17 mouse cellular contexts compared by ENCODE assay signal in genomic region chr4:108065176-108065844, GRCm38 (mm10). TPM values are rescaled to one million over a fixed set of nuclear protein-coding genes. Genes with fewer than 3 reads are reported as not detected.
DNase-seq lines count a peak whose midpoint lies in the region; ATAC-seq and TF ChIP-seq lines count a peak whose summit lies in the region.
"Had no signal": no experiment of that assay in that cellular context is flagged by ENCODE, and none has a peak within 500 bp of the region (broad histone marks: within the 10 kb centered on the region; RNA-seq: fewer than 3 reads in every experiment).

No protein-coding gene starts in this region.

- no peak overlapping the region for H3K4me3 ChIP-seq in kidney, adult 2 months (ENCODE audit: insufficient read depth, low read depth, low read length)
- H3K4me3 ChIP-seq in liver, embryonic 16.5 days (ENCODE audit: low read depth, low read length), result no peak overlapping the region

- DNase-seq in adrenal gland, postnatal 10 days, result peak; percentile 42
- DNase-seq in adrenal gland, adult 2 months, result no peak
- no peak for DNase-seq in kidney, adult 2 months
- DNase-seq in kidney, postnatal 14 days, result no peak
- peak; percentile 28 for DNase-seq in 416B (ENCODE audit: low read depth)
- no peak for DNase-seq in right cerebral cortex, adult 2 months (ENCODE audit: low spot score in 2 of 2)
- DNase-seq: cerebellum, postnatal 10 days; forebrain, postnatal 0 days; left cerebral cortex, postnatal 4 days; lung, embryonic 14.5 days; midbrain, embryonic 14.5 days; thymus, postnatal 4 days had no signal

- peaks cover 20% of the 10 kb centered on the region for H3K36me3 ChIP-seq in kidney, adult 2 months (ENCODE audit: control insufficient read depth, insufficient read depth, low read length)
- peaks cover 9% of the 10 kb centered on the region for H3K36me3 ChIP-seq in liver, embryonic 16.5 days (ENCODE audit: control insufficient read depth, insufficient read depth)

- no peak for TF ChIP-seq CTCF in kidney, adult 2 months (conservative IDR thresholded peaks at IDR 0.05; ENCODE audit: insufficient read depth, insufficient read length, low read depth, low read length)

- peaks cover 32% of the 10 kb centered on the region; the same call in 1 of the 2 replicates for H3K4me1 ChIP-seq in kidney, adult 2 months (ENCODE audit: control insufficient read depth, insufficient read depth, low read length)
- H3K4me1 ChIP-seq in liver, embryonic 16.5 days (ENCODE audit: control insufficient read depth, low read depth, low read length), result peaks cover 5% of the 10 kb centered on the region

- TF ChIP-seq POLR2A in kidney, adult 2 months (IDR thresholded peaks at IDR 0.05; ENCODE audit: low read depth, low read length), result no peak

- WGBS in kidney, adult 2 months, result 66% methylated on average over 2 of the region's 2 CpGs
- 52% methylated on average over 2 of the region's 2 CpGs for WGBS in liver, embryonic 16.5 days (ENCODE audit: insufficient replicate concordance)

- H3K9ac ChIP-seq in liver, embryonic 16.5 days (ENCODE audit: low read depth, low read length), result no peak overlapping the region
- H3K9ac ChIP-seq: forebrain, postnatal 0 days; lung, embryonic 14.5 days had no signal

- H3K27me3 ChIP-seq in kidney, adult 2 months (replicated peaks; ENCODE audit: control insufficient read depth, insufficient read depth, low read length), result no peaks in the 10 kb centered on the region
- no peaks in the 10 kb centered on the region for H3K27me3 ChIP-seq in liver, embryonic 16.5 days (ENCODE audit: control insufficient read depth, insufficient read depth, low read depth, low read length)
- H3K27me3 ChIP-seq: CH12.LX had no signal

- peak overlapping the region; percentile 57 for H3K27ac ChIP-seq in kidney, adult 2 months (ENCODE audit: insufficient read depth, low read depth, low read length)
- peak overlapping the region; percentile 63 for H3K27ac ChIP-seq in liver, embryonic 16.5 days (ENCODE audit: low read length)
- H3K27ac ChIP-seq: kidney, postnatal 0 days had no signal

- H3K9me3 ChIP-seq in liver, embryonic 16.5 days (replicated peaks; ENCODE audit: control insufficient read depth, low read length), result peaks cover 2% of the 10 kb centered on the region

- H3K4me2 ChIP-seq in liver, embryonic 16.5 days (ENCODE audit: low read depth, low read length), result no peak overlapping the region
- H3K4me2 ChIP-seq: lung, embryonic 14.5 days had no signal

- ATAC-seq in liver, embryonic 16.5 days (ENCODE audit: low read depth), result no peak
- no peak for ATAC-seq in activated CD4-positive, CD25-positive, alpha-beta regulatory T cell, adult 4 months
- ATAC-seq: forebrain, postnatal 0 days had no signal

RNA-seq across cellular contexts. Expression of gene Podn, which starts 30.9 kb away (rescaled TPM):
- total RNA-seq in adrenal gland, postnatal 10 days (2021), result 1 to 10 TPM; 7.0 to 7.4 TPM
- 10 to 100 TPM in 1 of 2 experiments, 1 to 10 TPM in 1; 8.0 to 17.4 TPM for total RNA-seq in adrenal gland, adult 2 months (2021)
- 17.6 and 21.9 TPM in 2 replicates for polyA plus RNA-seq in adrenal gland, adult 2 months (2012; rRNA removed)
- polyA plus RNA-seq in kidney, adult 2 months (2012; rRNA removed), result 29.8 and 30.4 TPM in 2 replicates
- polyA plus RNA-seq in liver, embryonic 16.5 days (2015; fragmentation: Nextera tagmentation; extraction: Ambion mirVana), result 0.14 and 0.30 TPM in 2 replicates
- polyA plus RNA-seq in activated CD4-positive, CD25-positive, alpha-beta regulatory T cell, adult 4 months (2017; shearing (Covaris generic)), result not detected
- total RNA-seq: hematopoietic stem cell, adult 5-6 weeks had no signal

Comparison
In these comparisons a context has a peak if more than half of its experiments do, and no peak if none do; other contexts are left out.
1. DNase-seq: peak in adrenal gland, postnatal 10 days (single experiment) and 416B (single experiment); none in adrenal gland, adult 2 months (single experiment), kidney, adult 2 months (single experiment), kidney, postnatal 14 days (single experiment) and right cerebral cortex, adult 2 months (0 of 2).
2. RNA of gene Podn, which starts 30.9 kb away (polyA plus RNA-seq): 29.8 to 30.4 TPM in kidney, adult 2 months and 17.6 to 21.9 TPM in adrenal gland, adult 2 months; 0.14 to 0.30 TPM in liver, embryonic 16.5 days and not detected in activated CD4-positive, CD25-positive, alpha-beta regulatory T cell, adult 4 months; every median in the first group is over 10 times any median in the second.